Mouse (Mus musculus) activated CD4-positive, CD25-positive, alpha-beta regulatory T cell, adult 4 months (primary cell): Measurements from ENCODE around the gene Tbxas1. TPM values are rescaled to one million over a fixed set of nuclear protein-coding genes. Genes with fewer than 3 reads are reported as not detected.
A peak's percentile ranks its signal among the peaks of the same experiment; 100 is the strongest.

Source experiments
- ATAC-seq: one replicate; pipeline ENCODE4 v1.8.0; 2017
- polyA plus RNA-seq, 2 experiments: library from polyadenylated mRNA; unstranded; fragments of 100-300 nt; shearing (Covaris generic); gene quantifications; one replicate each; pipeline ENCODE4 v1.2.1; 2017

The Tbxas1 gene
- polyA plus RNA-seq, 2 experiments from 2014 or later = 0.12 to 0.13 TPM

- peak; percentile 22 for ATAC-seq
Observed at GRCm38 (mm10) chr6:39054878-39055508, 179.8 kb downstream of the Tbxas1 start.

GRCm38 (mm10) chr6:39055831-39056261 is 180.6 kb downstream of the Tbxas1 start:
- ATAC-seq = peak; percentile 63

GRCm38 (mm10) chr6:39057161-39057560 is 182.0 kb downstream of the Tbxas1 start:
- ATAC-seq = no peak

GRCm38 (mm10) chr6:39058389-39058788 is 183.2 kb downstream of the Tbxas1 start:
- no peak for ATAC-seq

GRCm38 (mm10) chr6:39058936-39059335 is 183.7 kb downstream of the Tbxas1 start:
- no peak for ATAC-seq

GRCm38 (mm10) chr6:39059547-39060497 is 184.6 kb downstream of the Tbxas1 start:
- no peak for ATAC-seq

- no peak for ATAC-seq
Observed at GRCm38 (mm10) chr6:39061180-39061579, 186.0 kb downstream of the Tbxas1 start.

GRCm38 (mm10) chr6:39063541-39063940 is 188.3 kb downstream of the Tbxas1 start:
- ATAC-seq = no peak

- ATAC-seq = no peak
Observed at GRCm38 (mm10) chr6:39066935-39067578, 191.9 kb downstream of the Tbxas1 start.

- ATAC-seq = no peak
Observed at GRCm38 (mm10) chr6:39072664-39073063, 197.5 kb downstream of the Tbxas1 start.

GRCm38 (mm10) chr6:39074186-39074585 is 199.0 kb downstream of the Tbxas1 start:
- ATAC-seq = no peak

- ATAC-seq = no peak
Observed at GRCm38 (mm10) chr6:39076498-39076897, 201.3 kb downstream of the Tbxas1 start.

GRCm38 (mm10) chr6:39104631-39105030 is 229.4 kb downstream of the Tbxas1 start:
- no peak for ATAC-seq

GRCm38 (mm10) chr6:39106812-39107211 is 231.6 kb downstream of the Tbxas1 start:
- no peak for ATAC-seq

- ATAC-seq = no peak
Observed at GRCm38 (mm10) chr6:39112701-39113100, 237.5 kb downstream of the Tbxas1 start.

GRCm38 (mm10) chr6:39113141-39113540 is 237.9 kb downstream of the Tbxas1 start:
- ATAC-seq = no peak

- ATAC-seq = no peak
Observed at GRCm38 (mm10) chr6:39115438-39115837, 240.2 kb downstream of the Tbxas1 start.

- peak; percentile 58 for ATAC-seq
Observed at GRCm38 (mm10) chr6:39117584-39118455, 242.6 kb downstream of the Tbxas1 start, which contains the start of gene Parp12. Parp12 (minus strand) TSS chr6:39118349.

GRCm38 (mm10) chr6:39118456-39118881 is 243.3 kb downstream of the Tbxas1 start:
- ATAC-seq = no peak

- ATAC-seq = no peak
Observed at GRCm38 (mm10) chr6:39120685-39121084, 245.5 kb downstream of the Tbxas1 start.

GRCm38 (mm10) chr6:39124719-39125118 is 249.5 kb downstream of the Tbxas1 start:
- no peak for ATAC-seq

GRCm38 (mm10) chr6:39131480-39131879 is 256.3 kb downstream of the Tbxas1 start:
- ATAC-seq = no peak
